Mouse (Mus musculus): ENCODE measurements around the gene Cldn19.

DNA sequence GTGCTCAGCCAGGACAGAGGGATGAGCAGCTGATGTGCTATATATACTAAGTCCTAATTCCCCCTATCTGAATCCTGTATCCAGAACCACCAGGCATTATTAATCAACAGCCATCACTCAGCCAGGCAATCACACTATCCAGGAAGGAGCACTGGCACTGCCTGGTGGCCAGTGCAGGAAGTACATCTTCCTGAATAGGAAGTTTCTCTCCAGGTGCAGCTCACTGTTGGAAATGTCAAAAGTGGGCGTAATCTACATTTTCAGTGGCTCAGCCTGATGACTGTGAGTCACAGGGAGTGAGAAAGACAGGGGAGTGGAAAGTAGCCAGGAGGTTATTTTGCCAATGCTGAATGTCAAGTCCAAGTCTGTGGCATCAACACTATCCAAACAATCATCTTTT is 31.5 kb upstream of the Cldn19 start:
- TF ChIP-seq GATA1 (IDR thresholded peaks at IDR 0.05; ENCODE audit: low read length): no peak
- TF ChIP-seq TAL1 (IDR thresholded peaks at IDR 0.05; ENCODE audit: low read length): no peak

Measured in erythroblast, embryonic 14.5 days (primary cell).